Mouse (Mus musculus) intestine, embryonic 16.5 days (tissue): ENCODE measurements at regions not wholly inside any gene's neighbourhood (a gene's known extent, or its start where the extent isn't known, plus 50 kb on each side); places are given as distances from the start of the nearest gene placed in this dataset.
"Not testable (repeated sequence)": the region's sequence is repeated elsewhere in the genome, so short reads cannot be mapped to it uniquely, and the experiment has no call there.

Source experiments
- ATAC-seq: fragments of 200-750 bp; cut with Nextera tagmentation; 2 replicates; pipeline ENCODE4 v1.8.0; 2017; ENCODE audit warnings: moderate TSS enrichment, moderate library complexity
- H3K27ac ChIP-seq: fragments of 300-500 bp; sonication (generic); 2 replicates; pipeline ENCODE4 v1.5.1; 2014; ENCODE audit warnings: mild to moderate bottlenecking, low read length
- H3K27me3 ChIP-seq: fragments of 300-500 bp; sonication (generic); replicated peaks from 2 replicates; pipeline ENCODE4 v1.6.1; 2014; ENCODE audit warnings: low read length, control low read depth, mixed read lengths; ENCODE audit not compliant: control insufficient read depth, insufficient read depth
- H3K36me3 ChIP-seq: fragments of 300-500 bp; sonication (generic); 2 replicates; pipeline ENCODE4 v1.6.1; 2014; ENCODE audit warnings: low read length, control low read depth; ENCODE audit not compliant: control insufficient read depth, insufficient read depth
- H3K4me1 ChIP-seq: fragments of 300-500 bp; sonication (generic); 2 replicates; pipeline ENCODE4 v1.6.1; 2014; ENCODE audit warnings: low read length, control low read depth, mixed read lengths; ENCODE audit not compliant: control insufficient read depth, insufficient read depth
- H3K4me2 ChIP-seq: fragments of 300-500 bp; sonication (generic); 2 replicates; pipeline ENCODE4 v1.6.1; 2014; ENCODE audit warnings: low read depth, low read length, control low read depth
- H3K4me3 ChIP-seq: fragments of 300-500 bp; sonication (generic); 2 replicates; pipeline ENCODE4 v1.5.1; 2014; ENCODE audit warnings: mild to moderate bottlenecking, low read length
- H3K9ac ChIP-seq: fragments of 300-500 bp; sonication (generic); 2 replicates; pipeline ENCODE4 v1.6.1; 2014; ENCODE audit warnings: low read depth, low read length
- H3K9me3 ChIP-seq: fragments of 300-500 bp; sonication (generic); 2 replicates; pipeline ENCODE4 v1.6.1; 2016; ENCODE audit warnings: low read length, control low read depth; ENCODE audit not compliant: control insufficient read depth
- WGBS: fragments of 180-500 bp; shearing (Covaris S2); extraction: QIAGEN DNeasy Blood & Tissue Kit; methylation state at CpG from one replicate; pipeline ENCODE4 v1.1.7; 2014; 5-methylcytosine and 5-hydroxymethylcytosine counted together

DNA sequence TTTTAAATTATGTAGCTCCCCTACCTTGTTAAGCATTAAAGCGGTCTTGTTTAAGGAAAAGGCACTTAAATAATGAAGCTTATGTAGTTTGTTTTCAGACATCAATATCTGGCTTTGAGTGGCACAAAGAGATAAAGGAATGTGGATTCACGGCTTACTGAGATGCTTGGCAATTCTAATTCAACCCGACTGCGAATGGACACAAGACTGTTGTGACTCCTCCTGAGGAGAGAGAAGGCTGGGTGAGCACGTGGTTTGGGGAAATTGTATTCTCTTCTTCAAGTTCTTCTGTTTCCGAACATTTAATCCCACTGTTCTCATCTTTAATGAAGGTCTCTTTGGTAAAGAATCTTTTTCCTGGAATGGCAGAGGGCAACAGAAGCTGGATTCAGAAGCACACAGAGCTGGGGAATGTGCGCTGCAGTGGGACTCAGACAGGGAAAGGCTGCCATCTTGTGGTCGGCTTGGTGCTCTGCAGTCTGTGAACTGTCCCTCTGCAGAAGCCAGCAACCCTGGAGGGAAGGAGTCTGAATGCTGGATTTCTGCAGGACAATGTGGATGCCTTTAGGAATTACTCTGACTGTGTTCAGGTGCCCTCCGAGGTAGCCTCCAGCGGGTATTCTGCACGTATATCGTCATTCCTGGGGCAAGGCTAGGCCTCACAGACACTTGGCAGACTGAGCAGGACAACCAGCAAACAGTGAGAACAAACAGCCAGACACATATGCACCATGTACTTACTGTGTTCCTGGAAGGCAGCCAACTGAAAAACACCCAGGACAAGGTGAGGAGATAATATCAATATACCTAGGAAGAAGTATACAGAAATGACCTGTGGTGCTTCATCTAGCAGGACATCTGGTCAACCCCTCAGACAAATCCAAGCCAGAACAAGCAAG is 54.0 kb upstream of the Pax1 start:
- Histone ChIP-seq H3K27ac (no peak overlapping the region), H3K4me2 (no peak overlapping the region), H3K4me3 (no peak overlapping the region), H3K9me3 (no peaks in the 10 kb centered on the region), H3K9ac (no peak overlapping the region), H3K4me1 (no peaks in the 10 kb centered on the region), H3K36me3 (no peaks in the 10 kb centered on the region), H3K27me3 (no peaks in the 10 kb centered on the region)
- 18% methylated on average over 12 of the region's 12 CpGs for WGBS
- peak; percentile 83 for ATAC-seq

- Histone ChIP-seq H3K27me3 (no peaks in the 10 kb centered on the region), H3K9ac (no peak overlapping the region), H3K4me3 (no peak overlapping the region), H3K4me1 (no peaks in the 10 kb centered on the region), H3K4me2 (no peak overlapping the region), H3K36me3 (no peaks in the 10 kb centered on the region), H3K9me3 (no peaks in the 10 kb centered on the region), H3K27ac (no peak overlapping the region)
- peak; percentile 66; the same call in 1 of the 2 replicates for ATAC-seq
- 50% methylated on average over 6 of the region's 6 CpGs for WGBS
Observed at GRCm38 (mm10) chr2:147306728-147307127, 55.0 kb upstream of the Pax1 start.

DNA sequence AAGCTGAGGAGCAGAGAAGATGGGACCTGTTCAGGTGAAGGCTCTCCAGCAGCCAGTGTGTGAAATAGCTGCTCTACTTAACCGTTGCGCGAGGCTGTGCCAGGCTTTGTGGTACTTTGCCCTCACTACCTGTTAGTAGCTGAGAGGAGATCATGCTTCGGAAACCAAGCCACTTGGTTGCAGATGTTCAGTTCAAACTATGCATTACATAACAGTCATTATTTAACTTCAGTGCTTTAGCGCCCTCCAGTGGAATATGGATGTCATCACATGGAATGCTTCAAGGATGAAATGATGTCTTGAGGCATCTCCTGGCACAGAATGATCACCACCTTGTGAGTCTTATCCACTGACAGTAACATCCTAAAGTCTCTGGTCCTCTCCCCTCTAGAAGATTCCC is 56.5 kb upstream of the Pax1 start:
- H3K4me3 ChIP-seq: no peak overlapping the region
- H3K9ac ChIP-seq: no peak overlapping the region
- no peak overlapping the region for H3K27ac ChIP-seq
- 23% methylated on average over 5 of the region's 5 CpGs for WGBS
- no peaks in the 10 kb centered on the region for H3K4me1 ChIP-seq
- H3K4me2 ChIP-seq: no peak overlapping the region
- ATAC-seq: no peak
- no peaks in the 10 kb centered on the region for H3K36me3 ChIP-seq
- no peaks in the 10 kb centered on the region for H3K27me3 ChIP-seq
- H3K9me3 ChIP-seq: no peaks in the 10 kb centered on the region

- H3K4me3 ChIP-seq: no peak overlapping the region
- H3K9me3 ChIP-seq: no peaks in the 10 kb centered on the region
- no peak overlapping the region for H3K4me2 ChIP-seq
- H3K36me3 ChIP-seq: no peaks in the 10 kb centered on the region
- H3K4me1 ChIP-seq: no peaks in the 10 kb centered on the region
- 90% methylated on average over 1 of the region's 1 CpGs for WGBS
- H3K27ac ChIP-seq: no peak overlapping the region
- H3K9ac ChIP-seq: no peak overlapping the region
- no peaks in the 10 kb centered on the region for H3K27me3 ChIP-seq
- ATAC-seq: no peak
Observed at GRCm38 (mm10) chr2:147300503-147300902, 61.2 kb upstream of the Pax1 start.

DNA sequence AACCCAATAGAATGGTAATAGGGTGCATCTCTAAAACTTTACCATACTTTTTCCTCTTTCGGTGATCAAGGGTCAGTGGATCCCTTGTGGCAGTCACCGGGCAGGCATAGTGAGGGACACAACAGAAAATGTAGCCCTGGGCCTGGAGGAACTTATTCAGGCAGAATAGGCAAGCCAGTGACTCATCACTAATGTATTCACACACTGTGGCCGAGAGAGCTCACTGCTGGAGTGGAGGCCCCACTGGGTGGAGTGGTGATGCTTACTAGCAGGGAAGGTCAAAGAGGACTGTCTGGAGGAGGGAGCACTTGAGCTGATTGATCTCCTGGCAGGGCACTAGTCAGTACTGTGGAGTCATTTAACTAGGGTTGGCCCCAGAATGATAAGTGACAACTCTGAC is 62.4 kb upstream of the Pax1 start:
- no peak for ATAC-seq
- WGBS: 63% methylated on average over 3 of the region's 3 CpGs
- no peaks in the 10 kb centered on the region for H3K4me1 ChIP-seq

GRCm38 (mm10) chr2:147298499-147298896 is 63.2 kb upstream of the Pax1 start:
- H3K4me1 ChIP-seq: no peaks in the 10 kb centered on the region
- H3K9me3 ChIP-seq: no peaks in the 10 kb centered on the region
- H3K4me3 ChIP-seq: no peak overlapping the region
- H3K27ac ChIP-seq: no peak overlapping the region
- peak; percentile 66 for ATAC-seq
- no peaks in the 10 kb centered on the region for H3K27me3 ChIP-seq
- WGBS: 35% methylated on average over 7 of the region's 7 CpGs
- no peak overlapping the region for H3K9ac ChIP-seq
- no peak overlapping the region for H3K4me2 ChIP-seq
- no peaks in the 10 kb centered on the region for H3K36me3 ChIP-seq

More for the DNA sequence above, 62.4 kb upstream of the Pax1 start:
- Histone ChIP-seq H3K9ac (no peak overlapping the region), H3K27ac (no peak overlapping the region), H3K9me3 (no peaks in the 10 kb centered on the region), H3K4me3 (no peak overlapping the region), H3K36me3 (no peaks in the 10 kb centered on the region), H3K4me2 (no peak overlapping the region), H3K27me3 (no peaks in the 10 kb centered on the region)

DNA sequence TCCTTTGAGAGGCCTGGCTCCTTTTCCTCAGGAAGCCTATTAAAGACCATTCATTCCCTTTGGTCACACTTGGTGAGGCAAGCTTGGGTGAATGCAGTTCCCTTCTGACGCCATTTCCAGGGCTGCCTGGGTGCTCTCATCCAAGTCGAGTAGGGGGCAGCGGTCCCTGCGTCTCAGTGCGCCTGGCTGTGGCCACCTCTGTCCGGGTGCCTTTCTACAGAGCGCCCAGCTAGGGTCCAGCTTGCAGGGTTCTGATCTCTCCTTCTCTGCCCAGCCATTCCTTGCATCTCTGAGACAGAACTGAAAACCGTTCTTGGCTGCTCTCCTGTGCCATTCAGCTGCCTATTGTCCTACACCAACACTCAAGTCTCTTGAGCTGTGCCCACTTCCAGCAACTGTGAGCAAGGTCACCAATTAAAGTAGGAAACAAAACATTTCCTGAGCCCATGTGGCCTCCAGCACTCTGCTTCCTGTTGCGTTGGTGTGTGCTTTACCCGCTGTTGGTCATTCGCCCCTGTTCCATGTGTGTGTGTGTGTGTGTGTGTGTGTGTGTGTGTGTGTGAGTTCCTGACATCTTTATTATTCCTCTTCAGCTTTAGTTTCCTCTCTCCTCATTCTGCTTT is 63.7 kb upstream of the Pax1 start:
- no peak overlapping the region for H3K4me3 ChIP-seq
- no peaks in the 10 kb centered on the region for H3K4me1 ChIP-seq
- ATAC-seq: peak; percentile 38; the same call in 1 of the 2 replicates
- H3K4me2 ChIP-seq: no peak overlapping the region
- H3K36me3 ChIP-seq: no peaks in the 10 kb centered on the region
- H3K9me3 ChIP-seq: no peaks in the 10 kb centered on the region
- no peak overlapping the region for H3K27ac ChIP-seq
- WGBS: 71% methylated on average over 11 of the region's 11 CpGs
- no peaks in the 10 kb centered on the region for H3K27me3 ChIP-seq
- H3K9ac ChIP-seq: no peak overlapping the region

GRCm38 (mm10) chr2:147294926-147295325 is 66.8 kb upstream of the Pax1 start:
- H3K9ac ChIP-seq, H3K27me3 ChIP-seq, H3K9me3 ChIP-seq, H3K27ac ChIP-seq, H3K4me2 ChIP-seq, ATAC-seq, H3K4me3 ChIP-seq, H3K36me3 ChIP-seq, H3K4me1 ChIP-seq: not testable (repeated sequence)
- WGBS: 83% methylated on average over 2 of the region's 2 CpGs

DNA sequence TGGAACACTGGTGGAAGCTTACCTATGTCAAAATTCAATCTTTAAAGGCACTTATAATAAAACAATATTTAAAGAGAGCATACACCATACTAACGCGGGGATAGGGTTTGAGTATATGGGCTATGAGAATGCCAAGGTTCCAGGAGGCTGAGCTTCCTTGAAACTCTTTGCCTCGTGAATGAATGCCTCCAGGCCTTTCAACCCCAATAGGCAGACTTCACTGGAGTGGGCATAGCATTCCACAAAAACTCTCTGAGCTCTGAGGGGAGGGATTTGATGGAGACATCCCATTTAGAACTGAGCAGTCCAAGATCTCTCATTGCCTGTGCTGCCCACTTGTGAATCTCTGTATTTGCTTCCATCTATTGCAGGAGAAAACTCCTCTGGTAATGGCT is 68.4 kb upstream of the Pax1 start:
- Histone ChIP-seq H3K9ac (no peak overlapping the region), H3K27me3 (no peaks in the 10 kb centered on the region), H3K4me2 (no peak overlapping the region), H3K4me3 (no peak overlapping the region), H3K27ac (no peak overlapping the region), H3K36me3 (no peaks in the 10 kb centered on the region), H3K9me3 (no peaks in the 10 kb centered on the region), H3K4me1 (no peaks in the 10 kb centered on the region)
- 66% methylated on average over 3 of the region's 3 CpGs for WGBS
- no peak for ATAC-seq
